Mouse (Mus musculus) liver, embryonic 15.5 days (tissue): ENCODE results near the gene Tctn1. TPM values are rescaled to one million over a fixed set of nuclear protein-coding genes. Genes with fewer than 3 reads are reported as not detected.

ENCODE experiments used
- ATAC-seq: fragments of 200-750 bp; cut with Nextera tagmentation; 2 replicates; pipeline ENCODE4 v1.8.0; 2017; ENCODE audit warnings: moderate number of reproducible peaks, mild to moderate bottlenecking, moderate library complexity; ENCODE audit not compliant: insufficient read depth
- H3K27ac ChIP-seq: fragments of 300-500 bp; sonication (generic); replicated peaks from 2 replicates; pipeline ENCODE4 v1.5.1; 2015; ENCODE audit warnings: mild to moderate bottlenecking, inconsistent platforms
- H3K27me3 ChIP-seq: fragments of 300-500 bp; sonication (generic); 2 replicates; pipeline ENCODE4 v1.6.1; 2015; ENCODE audit warnings: mild to moderate bottlenecking, inconsistent platforms
- H3K36me3 ChIP-seq: fragments of 300-500 bp; sonication (generic); replicated peaks from 2 replicates; pipeline ENCODE4 v1.6.1; 2015; ENCODE audit warnings: moderate library complexity, mild to moderate bottlenecking, inconsistent platforms
- H3K4me1 ChIP-seq: fragments of 300-500 bp; sonication (generic); replicated peaks from 2 replicates; pipeline ENCODE4 v1.6.1; 2015; ENCODE audit warnings: inconsistent platforms
- H3K4me2 ChIP-seq: fragments of 300-500 bp; sonication (generic); 2 replicates; pipeline ENCODE4 v1.6.1; 2015; ENCODE audit warnings: moderate library complexity, mild to moderate bottlenecking, inconsistent platforms
- H3K4me3 ChIP-seq: fragments of 300-500 bp; sonication (generic); replicated peaks from 2 replicates; pipeline ENCODE4 v1.5.1; 2015; ENCODE audit warnings: mild to moderate bottlenecking, inconsistent platforms
- H3K9ac ChIP-seq: fragments of 300-500 bp; sonication (generic); 2 replicates; pipeline ENCODE4 v1.6.1; 2015; ENCODE audit warnings: moderate library complexity, mild to moderate bottlenecking, inconsistent platforms
- H3K9me3 ChIP-seq: fragments of 300-500 bp; sonication (generic); replicated peaks from 2 replicates; pipeline ENCODE4 v1.6.1; 2016; ENCODE audit warnings: inconsistent platforms
- WGBS: fragments of 180-500 bp; shearing (Covaris S2); methylation state at CpG from one replicate; pipeline ENCODE4 v1.1.7; 2015; ENCODE audit warnings: mixed read lengths; ENCODE audit not compliant: insufficient replicate concordance; 5-methylcytosine and 5-hydroxymethylcytosine counted together
- polyA plus RNA-seq: library from polyadenylated mRNA; unstranded; fragments of >200 nt; fragmentation: Nextera tagmentation; extraction: Ambion mirVana; gene quantifications from 2 replicates; pipeline ENCODE4 v1.2.1, GENCODE M21; 2015

Tctn1 gene
- polyA plus RNA-seq, 1 experiment from 2014 or later: 0.73 TPM

DNA sequence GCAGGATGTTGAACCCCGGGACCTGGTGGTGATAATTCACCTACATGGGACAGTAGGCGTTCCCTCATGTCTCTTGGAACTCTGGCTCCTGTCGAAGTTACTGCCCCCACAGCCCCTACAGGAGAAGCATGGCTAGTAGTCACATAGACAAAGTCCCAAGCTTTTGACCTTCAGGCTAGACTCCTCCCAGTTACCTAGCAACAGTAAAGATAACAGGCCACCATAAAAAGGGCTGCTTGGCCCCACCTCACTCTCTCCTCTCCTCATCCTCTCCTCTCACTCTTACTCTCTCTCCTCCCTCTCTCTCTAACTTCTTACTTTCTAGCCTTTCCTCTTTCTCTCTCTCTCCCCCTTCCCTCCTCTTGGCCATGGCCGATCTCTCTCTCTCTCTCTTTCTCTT, 63.4 kb downstream of the Tctn1 start:
- 65% methylated on average over 4 of the region's 4 CpGs for WGBS
- no peak for ATAC-seq

GRCm38 (mm10) chr5:122192347-122192746, 71.9 kb downstream of the Tctn1 start:
- no peak for ATAC-seq
- Histone ChIP-seq H3K36me3 (no peaks in the 10 kb centered on the region), H3K4me2 (no peak overlapping the region), H3K9ac (no peak overlapping the region), H3K27me3 (no peaks in the 10 kb centered on the region), H3K27ac (no peak overlapping the region), H3K4me3 (no peak overlapping the region), H3K4me1 (peaks cover 8% of the 10 kb centered on the region), H3K9me3 (no peaks in the 10 kb centered on the region)
- WGBS: 17% methylated on average over 3 of the region's 4 CpGs

More for the DNA sequence above, 63.4 kb downstream of the Tctn1 start:
- no peak overlapping the region for H3K9ac ChIP-seq
- H3K27me3 ChIP-seq: no peaks in the 10 kb centered on the region
- H3K4me1 ChIP-seq: no peaks in the 10 kb centered on the region
- no peak overlapping the region for H3K4me2 ChIP-seq
- no peaks in the 10 kb centered on the region for H3K36me3 ChIP-seq
- H3K4me3 ChIP-seq: no peak overlapping the region
- no peaks in the 10 kb centered on the region for H3K9me3 ChIP-seq
- no peak overlapping the region for H3K27ac ChIP-seq

DNA sequence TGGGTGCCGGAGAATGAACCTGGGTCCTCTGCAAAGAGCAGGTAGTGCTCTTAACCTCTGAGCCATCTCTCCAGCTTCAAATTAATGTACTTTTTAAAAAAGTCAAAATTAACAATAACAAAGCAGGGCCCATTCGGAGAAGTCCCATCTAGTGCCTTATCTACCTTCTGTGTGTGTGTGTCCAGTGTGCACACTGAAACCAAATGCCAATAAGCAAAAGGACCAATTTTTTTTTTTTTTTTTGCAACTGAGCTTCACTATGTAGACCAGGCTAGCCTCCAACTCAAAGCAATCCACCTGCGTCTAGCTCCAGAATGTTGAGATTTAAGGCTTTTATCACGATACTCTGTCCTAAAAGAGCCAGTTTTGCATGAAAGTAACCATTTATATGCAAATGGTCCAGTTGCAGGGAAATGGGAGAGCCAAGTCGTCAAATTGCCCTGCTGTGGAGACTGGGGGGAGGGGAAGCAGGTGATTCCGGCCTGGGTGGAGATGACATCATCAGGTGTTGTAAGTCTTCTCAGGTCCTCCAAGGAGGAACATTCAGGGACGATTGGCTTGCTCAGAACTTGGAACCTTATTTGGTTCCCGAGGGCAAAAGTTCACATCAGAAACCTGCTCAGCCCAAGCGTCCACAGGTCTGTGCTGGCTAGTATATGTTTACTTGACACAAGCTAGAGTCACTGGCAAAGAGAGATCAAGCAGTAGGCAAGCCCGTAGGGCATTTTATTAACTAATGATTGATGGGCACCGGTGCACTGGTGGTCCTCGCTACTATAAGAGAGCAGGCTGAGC, 72.8 kb downstream of the Tctn1 start:
- ATAC-seq: no peak
- 60% methylated on average over 12 of the region's 12 CpGs for WGBS
- H3K4me3 ChIP-seq: no peak overlapping the region

DNA sequence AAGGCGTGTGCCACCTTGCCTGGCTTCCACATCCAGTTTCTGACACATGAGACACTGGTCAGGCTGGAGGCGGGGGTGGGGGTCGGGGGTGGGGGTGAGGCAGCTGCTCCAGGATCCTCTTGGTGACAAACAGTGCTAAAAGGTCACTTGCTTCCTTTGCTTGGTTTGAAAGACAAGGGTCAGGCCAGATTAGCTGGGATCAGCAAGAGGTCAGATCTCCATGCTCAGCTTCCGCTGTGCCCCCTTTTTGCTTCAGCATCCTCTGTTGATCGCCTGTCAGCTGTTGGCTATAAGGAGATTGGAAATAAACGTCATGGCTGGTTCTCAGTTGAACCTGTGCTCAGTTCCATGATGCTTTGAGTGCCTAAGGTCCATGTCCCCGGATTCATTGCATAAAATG, 73.8 kb downstream of the Tctn1 start:
- WGBS: 58% methylated on average over 7 of the region's 7 CpGs
- no peak overlapping the region for H3K27ac ChIP-seq
- H3K9me3 ChIP-seq: no peaks in the 10 kb centered on the region
- H3K4me2 ChIP-seq: no peak overlapping the region
- H3K27me3 ChIP-seq: no peaks in the 10 kb centered on the region
- peaks cover 8% of the 10 kb centered on the region for H3K4me1 ChIP-seq
- ATAC-seq: no peak
- no peaks in the 10 kb centered on the region for H3K36me3 ChIP-seq
- no peak overlapping the region for H3K9ac ChIP-seq
- H3K4me3 ChIP-seq: no peak overlapping the region

More for the DNA sequence above, 72.8 kb downstream of the Tctn1 start:
- Histone ChIP-seq H3K36me3 (no peaks in the 10 kb centered on the region), H3K27ac (no peak overlapping the region), H3K9ac (no peak overlapping the region), H3K27me3 (no peaks in the 10 kb centered on the region), H3K4me2 (no peak overlapping the region), H3K4me1 (peaks cover 8% of the 10 kb centered on the region), H3K9me3 (no peaks in the 10 kb centered on the region)

GRCm38 (mm10) chr5:122189115-122189514, 75.1 kb downstream of the Tctn1 start:
- Histone ChIP-seq H3K27ac (no peak overlapping the region), H3K4me2 (no peak overlapping the region), H3K9me3 (no peaks in the 10 kb centered on the region), H3K27me3 (no peaks in the 10 kb centered on the region), H3K36me3 (no peaks in the 10 kb centered on the region), H3K4me1 (peaks cover 8% of the 10 kb centered on the region), H3K4me3 (no peak overlapping the region), H3K9ac (no peak overlapping the region)
- no peak for ATAC-seq
- 19% methylated on average over 3 of the region's 3 CpGs for WGBS

Other genes starting within 250 kb of the Tctn1 start
- 1.8 and 2.2 TPM in 2 replicates for gene Cux2, start 214.4 kb downstream of the Tctn1 start, polyA plus RNA-seq
- 3.9 and 4.2 TPM in 2 replicates for gene Myl2, start 163.5 kb downstream of the Tctn1 start, polyA plus RNA-seq
- 0.10 and 0.12 TPM in 2 replicates for gene Ccdc63, start 123.6 kb downstream of the Tctn1 start, polyA plus RNA-seq
- gene Ppp1cc, start 106.2 kb downstream of the Tctn1 start, polyA plus RNA-seq: 142 and 147 TPM in 2 replicates
- gene Hvcn1, start 57.7 kb downstream of the Tctn1 start, polyA plus RNA-seq: 4.6 and 5.1 TPM in 2 replicates
- 3.7 TPM in 2 replicates for gene Pptc7, start 19.9 kb upstream of the Tctn1 start, polyA plus RNA-seq
- gene Rad9b, start 89.8 kb upstream of the Tctn1 start, polyA plus RNA-seq: 2.6 and 3.0 TPM in 2 replicates
- 87.8 and 103 TPM in 2 replicates for gene Vps29, start 89.9 kb upstream of the Tctn1 start, polyA plus RNA-seq
- 48.7 and 53.5 TPM in 2 replicates for gene Gpn3, start 107.4 kb upstream of the Tctn1 start, polyA plus RNA-seq
- 16.9 and 19.1 TPM in 2 replicates for gene Fam216a, start 107.9 kb upstream of the Tctn1 start, polyA plus RNA-seq
- 80.7 and 105 TPM in 2 replicates for gene Arpc3, start 127.4 kb upstream of the Tctn1 start, polyA plus RNA-seq
- gene Anapc7, start 157.2 kb upstream of the Tctn1 start, polyA plus RNA-seq: 14.4 and 17.2 TPM in 2 replicates
- gene Atp2a2, start 237.8 kb upstream of the Tctn1 start, polyA plus RNA-seq: 13.2 and 14.5 TPM in 2 replicates